Mouse (Mus musculus) spleen, adult 12 weeks (tissue): ENCODE results near the gene Tbk1.

Experiments used
- DNase-seq: peaks from one replicate; pipeline ENCODE4 v3.0.0; 2022; ENCODE audit warnings: low spot score

The Tbk1 gene

DNA sequence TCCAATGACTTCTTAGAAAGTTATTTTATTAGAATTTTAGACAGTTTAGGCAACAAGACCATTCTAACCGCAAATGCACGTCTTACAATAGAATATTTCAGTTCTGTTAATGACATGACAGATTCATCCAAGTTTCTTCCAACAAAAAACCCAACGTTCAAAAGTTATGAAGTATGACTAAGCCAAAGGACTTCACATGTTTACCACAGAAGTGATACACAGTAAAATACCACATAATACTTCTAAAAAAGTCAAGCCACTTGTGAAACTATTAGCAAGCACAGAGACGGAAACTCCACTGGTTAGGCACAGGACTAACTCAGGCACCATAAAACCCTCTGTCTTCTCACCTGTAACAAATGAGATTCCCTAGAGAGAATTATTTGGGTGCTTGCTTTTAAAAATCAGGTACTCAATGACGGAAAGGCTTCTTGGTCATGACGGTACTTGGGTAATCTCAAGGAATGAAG, 819 bp upstream of the Tbk1 start:
- DNase-seq = no peak

DNA sequence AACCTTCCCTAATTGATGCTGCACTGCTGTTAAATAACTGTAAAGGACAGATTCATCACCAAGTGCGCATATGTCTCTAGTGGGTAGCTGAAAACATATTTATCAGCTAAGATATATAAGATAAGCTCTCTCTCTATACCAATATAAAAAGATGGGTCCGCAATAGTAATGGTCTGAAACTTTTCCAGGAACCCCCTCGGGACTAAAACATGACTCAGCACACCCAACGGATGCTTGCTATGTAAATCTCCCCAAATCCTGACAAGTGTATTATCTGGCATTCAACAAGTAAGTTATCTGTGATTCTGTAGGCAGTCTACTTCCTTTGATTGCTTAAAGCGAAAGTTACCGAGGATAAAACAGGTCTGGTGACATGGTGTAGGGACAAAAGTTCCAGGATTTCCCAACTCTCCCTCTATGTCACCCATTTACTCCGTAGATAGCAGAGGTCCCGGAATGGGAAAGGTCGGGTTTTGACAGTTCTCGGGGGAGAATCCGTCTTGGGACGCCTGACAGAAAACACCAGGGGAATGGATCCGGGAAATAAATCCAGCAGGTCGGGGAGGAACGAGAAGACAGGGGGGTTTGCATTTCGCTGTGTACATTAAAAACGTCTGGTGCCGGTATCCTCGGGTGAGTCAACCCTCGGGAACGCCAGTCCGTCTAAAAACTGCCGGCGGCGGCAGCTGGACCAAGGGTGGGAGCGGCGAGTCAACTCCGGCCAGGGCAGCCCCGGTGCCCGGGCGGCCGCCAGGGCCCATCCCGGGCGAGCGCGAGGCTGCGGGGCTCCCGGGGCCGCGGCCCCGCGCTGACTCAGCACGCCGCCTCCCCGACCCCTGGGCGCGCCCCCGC, 570 bp downstream of the Tbk1 start:
- peak; percentile 34 for DNase-seq

DNA sequence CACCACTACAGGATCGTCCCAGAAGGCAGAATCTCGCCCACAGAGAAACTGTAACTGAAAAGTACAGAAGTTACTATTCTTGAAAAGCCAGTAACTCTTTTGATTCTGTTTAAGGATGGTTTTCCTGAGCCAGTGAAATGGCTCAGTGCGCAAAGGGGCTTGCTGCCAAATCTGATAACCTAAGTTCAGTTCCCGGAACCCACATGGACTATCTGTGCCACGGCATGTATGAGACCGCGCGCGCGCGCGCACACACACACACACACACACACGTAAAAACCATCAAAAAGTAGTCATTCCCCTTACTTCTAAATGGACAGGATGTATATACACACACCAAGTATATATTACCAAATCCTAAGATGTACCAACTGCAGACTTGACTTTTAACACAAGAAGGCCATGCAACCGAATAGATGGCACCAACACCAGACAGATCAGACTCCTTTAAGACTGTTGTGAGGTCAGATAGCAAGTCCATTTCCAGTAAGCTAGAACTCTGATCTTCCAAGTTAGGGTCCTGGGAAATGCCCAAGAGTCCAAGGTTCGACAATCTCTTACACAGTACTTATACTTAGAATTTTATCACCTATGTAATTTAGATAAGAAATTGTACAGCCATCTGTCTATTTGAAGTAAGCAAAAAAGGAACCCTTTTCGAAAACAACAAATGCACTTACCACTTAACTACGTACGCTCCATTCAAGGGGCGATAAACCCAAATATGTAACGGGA, 1.4 kb downstream of the Tbk1 start:
- DNase-seq = no peak

DNA sequence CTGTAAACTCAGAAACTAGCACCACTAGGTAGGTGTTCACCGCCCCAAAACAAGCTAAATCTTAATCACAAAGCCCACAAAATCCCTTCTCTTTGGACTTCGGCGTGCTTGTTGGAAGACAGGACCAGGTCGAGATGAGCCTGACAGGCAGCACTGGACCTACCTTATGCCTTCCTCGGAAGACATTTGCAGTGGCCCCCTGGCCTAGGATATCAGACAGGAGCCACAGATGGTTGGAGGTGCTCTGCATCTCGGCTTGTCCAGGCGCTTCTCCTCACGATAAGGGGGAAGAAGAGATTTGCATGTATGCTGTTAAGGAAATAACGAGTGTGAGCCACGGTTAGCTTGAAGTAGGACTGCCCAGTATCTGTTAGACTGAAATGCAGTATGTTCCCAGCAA, 2.6 kb downstream of the Tbk1 start:
- DNase-seq = no peak

DNA sequence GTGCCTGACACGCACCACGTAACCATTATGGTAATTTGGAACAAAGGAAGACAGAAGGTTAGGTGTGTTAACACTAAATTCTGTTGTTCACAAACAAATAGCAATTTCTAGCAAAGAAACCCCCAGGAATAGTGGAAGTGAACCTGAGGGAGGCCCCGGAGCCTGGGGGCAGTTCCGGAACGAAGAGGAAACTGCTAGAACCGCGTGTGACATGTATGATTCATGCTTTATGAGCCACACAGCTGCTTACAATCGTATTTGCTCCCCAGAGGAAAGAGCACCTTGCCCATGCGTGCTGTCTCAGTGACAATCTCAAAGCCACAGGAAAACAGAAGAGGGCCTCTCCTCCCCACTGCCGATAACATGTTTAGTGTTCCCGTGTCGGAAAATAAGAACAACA, 3.6 kb downstream of the Tbk1 start:
- DNase-seq = peak; percentile 23

DNA sequence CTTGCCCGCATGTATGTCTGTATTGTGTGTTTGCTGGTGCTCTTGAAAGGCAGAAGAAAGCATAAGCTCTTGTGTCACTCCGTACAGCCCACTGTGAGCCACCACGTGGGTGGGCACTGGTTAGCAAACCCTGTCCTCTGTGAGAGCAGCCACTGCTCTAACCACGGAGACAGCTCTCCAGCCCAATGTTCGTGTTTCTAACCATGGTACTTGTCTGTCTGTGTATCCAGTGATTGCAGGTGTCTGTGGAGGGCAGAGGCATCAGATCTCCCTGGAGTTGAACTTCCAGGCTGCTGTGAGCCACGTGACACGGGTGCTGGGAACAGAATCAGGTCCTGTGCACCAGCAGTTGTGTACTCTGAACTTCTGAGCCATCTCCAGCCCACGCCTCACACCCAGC, 4.3 kb downstream of the Tbk1 start:
- DNase-seq = no peak

DNA sequence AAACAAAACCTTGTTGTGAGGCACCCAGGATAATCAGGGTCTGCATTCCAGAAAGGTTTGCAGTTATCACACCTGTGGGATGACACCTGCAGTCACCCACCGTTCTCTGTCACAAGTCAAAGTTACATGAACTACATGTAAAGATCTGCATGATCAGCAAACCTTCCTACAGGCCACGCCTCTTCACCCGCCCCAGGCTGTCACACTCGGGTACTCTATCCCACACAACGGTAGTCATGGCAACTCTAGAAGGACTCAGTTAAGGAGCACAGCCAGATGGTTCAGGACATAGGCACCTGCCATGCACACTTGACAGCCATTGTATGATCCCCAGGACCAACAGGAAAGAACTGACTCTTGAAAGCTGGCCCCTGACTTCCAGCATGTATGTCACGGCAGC, 5.2 kb downstream of the Tbk1 start:
- DNase-seq = no peak

DNA sequence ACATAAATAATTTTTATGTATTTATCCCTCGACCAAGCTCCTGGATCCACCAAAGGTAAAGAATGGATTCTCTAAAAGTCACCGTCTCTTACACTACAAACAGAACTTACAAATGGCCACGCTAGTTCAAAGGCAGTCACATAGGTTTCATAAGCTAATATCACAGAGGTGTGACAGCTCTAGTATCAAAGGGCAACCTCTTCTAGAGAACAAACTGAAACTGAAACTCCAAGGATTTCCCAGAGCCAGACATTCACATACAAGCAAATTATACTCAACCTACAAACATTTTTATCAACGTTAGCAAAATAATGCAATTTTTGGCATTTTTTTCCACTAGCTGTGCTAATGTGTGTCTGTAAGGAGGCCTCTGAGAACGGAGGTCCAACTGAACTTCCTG, 6.2 kb downstream of the Tbk1 start:
- no peak for DNase-seq

DNA sequence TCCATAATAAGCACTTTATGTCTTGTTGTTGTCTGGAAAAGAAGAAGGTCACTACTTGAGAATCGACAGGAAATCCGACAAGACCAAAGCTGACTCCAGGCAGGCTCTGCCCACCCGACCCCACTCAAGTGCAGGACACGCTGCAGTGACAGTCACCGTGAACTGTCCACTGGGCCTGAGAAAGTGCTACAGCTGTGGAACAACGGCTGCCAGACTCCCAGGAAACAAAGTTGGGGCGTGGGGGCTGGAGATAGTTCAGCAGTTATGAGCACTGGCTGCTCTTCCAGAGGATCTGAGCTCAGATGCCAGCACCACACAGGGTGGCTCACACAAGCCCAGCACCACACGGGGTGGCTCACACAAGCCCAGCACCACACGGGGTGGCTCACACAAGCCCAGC, 10.2 kb downstream of the Tbk1 start:
- DNase-seq = no peak

DNA sequence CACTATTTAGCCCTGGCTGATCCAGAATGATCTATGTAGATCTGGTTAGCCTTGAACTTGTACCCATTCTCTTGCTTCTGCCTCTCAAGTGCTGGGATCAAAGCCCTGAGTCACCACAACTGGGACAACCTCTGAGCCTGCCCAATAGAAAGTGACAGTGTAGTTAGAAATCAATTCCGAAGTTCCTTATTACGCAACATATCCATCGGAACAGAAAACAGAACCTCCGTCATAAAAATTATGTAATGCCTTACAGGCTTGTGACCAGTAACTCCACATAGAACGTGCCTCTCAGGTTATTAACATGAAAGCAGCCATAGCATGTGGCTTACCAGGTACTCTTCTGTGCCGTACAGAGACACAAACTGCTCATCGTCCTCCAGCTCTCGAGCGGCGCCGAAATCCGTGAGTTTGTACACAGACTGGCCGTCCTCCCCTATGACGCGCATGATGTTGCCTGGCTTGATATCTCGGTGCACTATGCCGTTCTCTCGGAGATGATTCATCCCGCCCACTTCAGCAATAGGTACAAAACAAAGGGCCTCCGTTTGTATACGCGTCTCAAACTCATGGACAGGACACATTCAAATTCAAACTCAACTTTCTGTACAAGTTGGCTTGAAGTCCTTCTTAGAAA, 15.0 kb downstream of the Tbk1 start:
- DNase-seq = no peak

DNA sequence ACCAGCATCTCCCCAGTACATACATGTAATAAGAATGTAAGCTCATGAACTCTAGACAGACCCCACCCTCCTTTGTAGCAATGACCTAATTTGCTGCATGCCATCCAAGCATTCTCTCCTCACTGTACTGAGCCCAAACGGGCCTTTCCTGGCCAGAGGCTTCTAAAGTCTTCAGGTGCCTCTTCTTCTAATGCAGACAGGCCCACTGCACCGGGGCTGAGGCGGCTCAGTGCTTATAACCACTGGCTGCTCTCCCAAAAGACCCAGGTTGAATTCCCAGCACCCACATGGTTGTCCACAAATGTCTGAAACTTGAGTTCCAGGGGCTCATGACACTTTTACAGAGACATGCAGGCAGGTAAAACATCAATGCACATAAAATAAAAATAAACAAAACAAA, 15.6 kb downstream of the Tbk1 start:
- DNase-seq = no peak

DNA sequence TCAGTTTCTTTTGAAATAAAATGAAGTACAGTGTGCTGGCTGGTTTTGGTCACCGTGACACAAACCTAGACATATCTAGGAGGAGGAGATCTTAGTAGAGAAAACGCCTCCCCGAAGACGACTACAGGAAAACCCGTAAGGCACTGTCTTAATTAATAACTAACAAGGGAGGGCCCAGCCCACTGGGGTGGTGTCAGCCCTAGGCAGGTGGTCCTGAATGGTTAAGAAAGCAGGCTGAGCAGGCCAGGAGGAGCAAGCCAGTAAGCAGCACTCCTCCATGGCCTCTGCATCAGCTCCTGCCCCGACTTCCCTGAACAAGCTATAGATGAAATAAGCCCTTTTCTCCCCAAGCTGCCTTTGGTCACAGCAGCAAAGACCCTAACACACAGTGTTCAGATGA, 16.8 kb downstream of the Tbk1 start:
- DNase-seq = no peak

DNA sequence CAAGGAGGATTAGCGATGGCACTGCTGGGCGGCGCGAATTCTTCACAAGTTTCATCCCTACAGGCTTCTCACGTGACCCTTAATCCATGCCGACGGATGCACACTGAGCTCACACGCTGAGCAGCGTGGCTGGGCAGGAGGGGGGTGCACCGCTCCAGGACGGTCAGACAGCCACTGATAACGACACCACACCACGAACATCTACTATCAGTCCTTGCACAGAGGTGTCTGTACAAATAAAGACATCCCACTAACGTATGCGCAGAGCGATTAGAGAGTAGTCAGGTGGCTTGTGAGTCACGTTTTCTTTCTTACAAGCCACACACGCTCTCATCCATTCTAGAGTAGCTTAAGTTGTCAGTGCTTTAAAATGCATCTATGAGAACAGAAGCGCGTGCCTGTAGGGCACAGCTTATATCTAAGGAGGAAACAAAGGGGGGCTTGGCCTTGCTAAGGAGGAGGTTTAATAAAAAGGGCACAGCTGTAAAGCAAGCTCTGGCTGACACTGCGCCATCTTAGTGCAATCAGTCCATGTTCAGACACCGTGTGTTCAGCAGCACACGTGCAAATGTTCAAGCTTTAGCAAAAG, 17.5 kb downstream of the Tbk1 start:
- DNase-seq = peak; percentile 67

DNA sequence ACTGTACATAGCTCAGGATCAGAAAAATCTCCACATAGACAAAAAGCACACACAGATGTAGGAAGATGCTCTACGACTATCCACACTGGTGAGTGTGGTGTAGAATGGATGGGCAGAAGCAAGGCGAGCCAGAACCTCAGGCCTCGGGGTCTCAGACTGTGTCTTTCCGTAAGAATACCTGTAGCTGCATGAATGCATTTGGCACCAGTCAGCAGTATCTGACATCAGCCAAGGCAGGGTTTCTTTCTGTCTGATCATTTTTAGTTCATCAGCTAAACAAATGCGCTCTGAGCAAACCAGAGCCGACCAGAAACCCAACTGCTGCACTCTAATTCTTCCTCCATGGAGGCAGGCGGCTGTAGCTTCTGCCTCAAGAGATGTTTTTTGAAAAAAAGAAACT, 18.1 kb downstream of the Tbk1 start:
- no peak for DNase-seq

DNA sequence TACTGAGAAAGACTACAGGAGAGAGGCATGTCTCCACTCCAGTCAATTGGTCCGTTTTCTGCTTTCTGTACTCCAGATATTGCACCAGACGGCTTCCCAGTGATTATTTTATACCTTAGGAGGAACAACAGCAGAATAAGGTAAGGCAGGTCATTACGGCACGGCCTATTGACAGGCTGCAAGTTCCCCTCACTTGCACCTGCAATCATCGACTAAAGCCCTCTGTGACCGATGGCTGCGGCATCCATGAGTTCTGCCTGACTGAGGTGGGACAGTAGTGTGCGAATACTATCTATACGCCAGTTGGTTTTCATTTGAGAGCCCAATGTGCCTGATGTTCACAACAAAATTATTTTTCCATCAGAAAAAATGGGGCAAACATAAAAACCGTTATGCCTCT, 18.6 kb downstream of the Tbk1 start:
- no peak for DNase-seq

DNA sequence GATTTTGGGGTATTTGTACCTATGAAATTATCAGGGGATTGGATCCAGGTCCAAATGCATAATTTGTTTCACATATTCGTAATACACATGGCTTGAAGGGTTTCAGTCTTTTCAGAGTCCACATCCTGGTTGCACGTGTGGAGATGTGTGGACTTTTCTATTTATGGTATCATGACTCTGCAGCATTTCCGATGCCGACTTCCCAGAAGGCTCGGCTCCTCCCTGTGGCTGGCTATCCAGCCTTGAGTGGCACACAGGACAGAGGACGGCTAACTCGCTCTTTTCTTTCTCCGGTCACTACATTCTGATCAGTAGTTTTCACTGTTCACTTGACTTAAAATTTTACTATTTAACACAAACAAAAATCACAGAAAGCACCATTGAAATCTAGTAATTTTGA, 22.1 kb downstream of the Tbk1 start:
- DNase-seq = no peak

DNA sequence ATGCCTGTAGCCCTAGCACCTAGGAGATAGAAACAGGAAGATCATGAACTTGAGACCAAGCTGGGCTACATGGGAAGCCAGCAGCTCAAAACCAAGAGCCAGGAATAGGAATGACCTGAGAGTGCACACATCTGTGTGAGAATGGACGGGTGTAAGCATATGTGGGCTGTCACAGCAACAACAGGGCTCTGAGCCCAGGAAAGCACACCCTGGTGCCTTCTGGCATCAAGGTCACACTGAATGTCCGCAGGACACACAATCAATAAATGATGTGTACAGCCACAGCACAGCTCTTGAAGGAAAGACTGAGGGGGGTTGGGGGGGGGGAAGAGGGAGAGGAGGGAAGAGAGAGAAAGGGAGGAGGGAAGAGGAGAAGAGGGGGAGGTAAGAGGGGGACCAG, 28.4 kb downstream of the Tbk1 start:
- no peak for DNase-seq

DNA sequence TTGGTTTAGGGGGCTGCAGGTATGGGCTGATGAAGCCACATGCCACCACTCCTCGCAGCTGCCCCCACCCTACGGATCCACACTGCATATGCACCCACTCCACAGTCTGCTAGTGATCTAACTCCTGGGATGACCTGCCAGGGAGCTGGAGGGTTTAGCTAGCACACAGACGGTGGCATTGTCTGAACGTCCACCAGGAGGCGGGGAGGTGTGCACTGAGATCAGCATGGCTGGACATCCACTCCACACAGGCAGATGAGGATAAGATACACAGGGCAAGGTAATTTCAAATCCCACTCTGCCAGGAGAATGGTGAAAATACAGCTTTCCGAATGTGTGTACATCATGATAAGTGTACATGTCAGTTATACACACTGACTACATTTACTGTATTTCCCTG, 30.3 kb downstream of the Tbk1 start:
- no peak for DNase-seq

DNA sequence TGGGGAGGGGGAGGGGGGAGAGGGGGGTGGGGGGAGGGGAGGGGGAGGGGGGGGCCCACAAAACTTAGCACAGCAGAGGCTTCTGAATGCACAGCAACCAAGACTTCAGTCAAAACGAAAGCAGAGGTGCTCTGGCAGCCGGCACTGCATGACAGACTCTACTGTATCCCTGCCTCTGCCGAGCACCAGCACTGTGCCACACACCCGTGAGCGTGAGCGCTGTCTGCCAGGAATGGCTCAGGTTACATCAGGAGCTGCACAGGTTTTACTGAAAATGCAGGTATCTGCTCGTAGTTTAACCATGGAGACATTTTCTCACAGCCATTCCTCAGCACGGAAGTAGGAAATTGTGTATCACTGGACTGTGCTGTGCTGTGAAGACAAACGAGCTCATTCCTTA, 36.3 kb downstream of the Tbk1 start:
- DNase-seq = no peak

DNA sequence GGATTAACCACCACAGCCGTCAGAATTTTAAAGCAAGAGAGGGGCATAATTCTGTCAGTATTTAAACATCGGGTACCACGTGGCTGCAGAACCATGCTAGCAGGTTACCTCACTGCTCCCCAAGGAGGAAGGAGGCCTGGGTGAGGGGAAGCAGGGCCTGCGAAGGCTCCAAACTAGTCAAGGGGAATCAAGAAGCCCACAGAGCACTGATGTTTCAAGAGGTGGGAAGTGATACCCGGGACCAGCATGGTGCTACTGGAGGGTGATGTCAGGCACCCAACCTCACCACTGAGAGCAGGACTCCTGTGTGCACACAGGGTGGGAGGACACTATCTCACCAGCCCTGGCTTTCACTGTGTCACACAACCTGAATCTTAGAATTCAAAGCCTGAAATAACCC, 36.9 kb downstream of the Tbk1 start:
- no peak for DNase-seq

DNA sequence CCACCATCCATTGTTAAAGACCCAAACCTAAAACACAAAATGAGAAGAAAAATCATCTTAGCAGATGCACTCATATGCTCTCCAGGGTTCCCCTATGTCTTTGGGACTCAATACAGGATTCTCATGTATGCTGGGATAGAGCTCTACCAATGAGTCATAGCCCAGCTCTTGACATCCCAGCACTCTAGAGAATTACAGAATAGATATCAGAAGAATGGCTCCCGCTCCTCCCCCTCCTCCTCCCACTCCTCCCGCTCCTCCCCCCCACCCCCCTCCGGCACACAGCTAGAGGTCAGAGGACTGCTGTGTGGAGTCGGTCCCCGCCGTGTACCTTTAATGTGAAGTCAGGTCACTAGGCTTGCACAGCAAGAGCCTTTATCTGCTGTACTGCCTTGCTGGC, 39.4 kb downstream of the Tbk1 start:
- DNase-seq = no peak

DNA sequence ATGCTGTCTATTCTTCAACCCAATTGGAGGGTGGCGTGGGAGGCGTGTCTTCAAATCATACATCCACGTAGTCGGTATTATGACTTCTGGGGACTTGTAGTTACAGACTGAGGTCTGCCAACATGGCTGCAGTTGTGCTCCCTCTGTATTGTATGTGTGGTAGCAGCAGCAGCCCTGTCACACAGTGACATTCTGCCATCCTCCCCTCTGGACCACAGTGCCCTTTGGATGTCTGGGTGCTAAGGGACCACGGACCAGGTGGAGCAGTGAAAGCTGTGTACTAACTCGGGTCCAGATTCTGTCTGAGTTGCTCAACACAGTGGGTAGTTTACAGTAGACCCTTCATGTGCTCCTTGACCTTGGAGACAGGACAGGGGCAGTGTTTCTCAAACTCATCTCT, 43.0 kb downstream of the Tbk1 start:
- no peak for DNase-seq

DNA sequence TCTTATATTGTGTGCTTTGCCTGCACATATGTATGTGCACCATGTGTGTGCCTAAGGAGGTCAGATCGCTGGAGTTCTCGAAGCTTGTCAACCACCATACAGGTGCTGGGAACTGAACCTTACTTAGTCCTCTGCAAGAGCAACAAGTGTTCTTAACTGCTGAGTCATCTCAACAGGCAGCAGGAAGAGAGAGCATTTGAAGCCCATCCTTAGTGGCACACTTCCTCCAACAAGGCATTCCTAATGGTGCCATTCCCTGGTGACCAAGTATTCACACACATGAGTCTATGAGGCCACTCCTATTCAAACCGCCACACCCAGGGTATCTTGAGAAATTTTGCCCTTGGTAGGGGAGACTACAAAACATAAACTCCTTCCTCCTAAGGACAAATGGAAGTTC, 44.4 kb downstream of the Tbk1 start:
- DNase-seq = no peak
